Mouse (Mus musculus) urinary bladder, postnatal 4 days (tissue): ENCODE data around the gene Trmt1l.

Experiments
- DNase-seq, 2 experiments: peaks; one replicate each; pipeline ENCODE4 v3.0.0; 2021 to 2022; ENCODE audit warnings: low spot score in 2 of 2

The Trmt1l gene

GRCm38 (mm10) chr1:151494711-151495110 is 66.4 kb downstream of the Trmt1l start:
- DNase-seq = no peak

GRCm38 (mm10) chr1:151495635-151496285 is 67.4 kb downstream of the Trmt1l start:
- DNase-seq = no peak

- peak; percentile 29 to 65 for DNase-seq
These were observed 68.7 kb downstream of the Trmt1l start for GRCm38 (mm10) chr1:151497028-151497427.

GRCm38 (mm10) chr1:151497942-151498341 is 69.6 kb downstream of the Trmt1l start:
- no peak for DNase-seq

- DNase-seq = no peak
These were observed 70.0 kb downstream of the Trmt1l start for GRCm38 (mm10) chr1:151498381-151498780.

- DNase-seq = peak; percentile 50 to 67
These were observed 71.6 kb downstream of the Trmt1l start for GRCm38 (mm10) chr1:151499815-151500501.

- peak; percentile 93 to 95 for DNase-seq
These were observed 72.4 kb downstream of the Trmt1l start, which contains the start of gene Rnf2 for GRCm38 (mm10) chr1:151500531-151501361. Gene Rnf2, minus strand, starts transcription at chr1:151500955.
